Mouse (Mus musculus) heart, embryonic 12.5 days (tissue): ENCODE data around the gene Abcb8. TPM values are rescaled to one million over a fixed set of nuclear protein-coding genes. Genes with fewer than 3 reads are reported as not detected.
A peak's percentile ranks its signal among the peaks of the same experiment; 100 is the strongest.

Experiments used
- ATAC-seq: fragments of 200-750 bp; cut with Nextera tagmentation; 2 replicates; pipeline ENCODE4 v1.8.0; 2017; ENCODE audit warnings: moderate TSS enrichment, moderate library complexity; ENCODE audit not compliant: insufficient number of reproducible peaks, low FRiP score
- H3K27ac ChIP-seq: fragments of 300-500 bp; sonication (generic); 2 replicates; pipeline ENCODE4 v1.5.1; 2016; ENCODE audit warnings: mild to moderate bottlenecking, moderate library complexity; ENCODE audit not compliant: poor library complexity, severe bottlenecking
- H3K27me3 ChIP-seq: fragments of 300-500 bp; sonication (generic); replicated peaks from 2 replicates; pipeline ENCODE4 v1.6.1; 2016; ENCODE audit warnings: mild to moderate bottlenecking, moderate library complexity
- H3K36me3 ChIP-seq: fragments of 300-500 bp; sonication (generic); 2 replicates; pipeline ENCODE4 v1.6.1; 2016; ENCODE audit warnings: mild to moderate bottlenecking, moderate library complexity
- H3K4me1 ChIP-seq: fragments of 300-500 bp; sonication (generic); replicated peaks from 2 replicates; pipeline ENCODE4 v1.6.1; 2016; ENCODE audit warnings: mild to moderate bottlenecking
- H3K4me2 ChIP-seq: fragments of 300-500 bp; sonication (generic); 2 replicates; pipeline ENCODE4 v1.6.1; 2016; ENCODE audit warnings: mild to moderate bottlenecking, moderate library complexity
- H3K4me3 ChIP-seq: fragments of 300-500 bp; sonication (generic); 2 replicates; pipeline ENCODE4 v1.5.1; 2016; ENCODE audit warnings: mild to moderate bottlenecking
- H3K9ac ChIP-seq: fragments of 300-500 bp; sonication (generic); 2 replicates; pipeline ENCODE4 v1.6.1; 2016; ENCODE audit warnings: mild to moderate bottlenecking, moderate library complexity
- H3K9me3 ChIP-seq: fragments of 300-500 bp; sonication (generic); replicated peaks from 2 replicates; pipeline ENCODE4 v1.6.1; 2016; ENCODE audit warnings: mild to moderate bottlenecking, moderate library complexity
- WGBS: fragments of 180-500 bp; shearing (Covaris S2); methylation state at CpG from one replicate; pipeline ENCODE4 v1.1.7; 2016; 5-methylcytosine and 5-hydroxymethylcytosine counted together
- polyA plus RNA-seq: library from polyadenylated mRNA; unstranded; fragments of >200 nt; fragmentation: Nextera tagmentation; extraction: Ambion mirVana; gene quantifications from 2 replicates; pipeline ENCODE4 v1.2.1, GENCODE M21; 2016

The Abcb8 gene
- polyA plus RNA-seq, 1 experiment from 2014 or later, result 57.4 TPM

DNA sequence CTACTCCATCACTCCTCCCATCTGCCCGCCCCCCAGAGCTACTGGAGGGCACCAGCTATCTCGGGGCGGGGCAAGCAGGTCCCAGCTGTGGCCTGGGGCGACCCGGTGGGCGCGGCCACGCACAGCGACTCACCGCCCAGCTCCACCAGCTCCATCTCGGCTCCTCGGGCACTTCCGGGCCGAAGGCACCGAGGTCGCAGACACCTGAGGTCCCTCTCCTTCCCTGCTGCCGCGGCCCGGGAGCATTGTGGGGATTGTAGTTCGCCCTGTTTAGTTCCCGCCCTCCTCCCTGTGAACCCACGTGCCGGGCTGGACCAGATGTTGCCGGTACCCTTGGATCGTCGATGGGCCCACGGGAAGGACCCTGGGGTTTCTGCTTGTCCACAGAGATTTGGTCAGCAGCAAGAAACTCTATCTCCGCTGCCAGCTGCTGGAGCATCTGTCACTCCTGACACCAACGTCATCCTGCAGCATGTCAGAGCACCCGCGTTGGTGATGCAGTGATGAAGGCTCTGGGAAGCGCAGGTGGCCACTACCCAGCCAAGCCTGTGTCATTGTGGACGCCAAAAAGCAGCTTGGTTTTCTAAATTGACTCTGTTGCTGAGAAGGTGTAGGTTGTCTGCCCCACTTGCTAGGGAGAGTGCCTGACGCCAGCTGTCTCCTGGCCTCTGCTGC, 54.3 kb downstream of the Abcb8 start, which contains the start of gene Tmub1:
Tmub1 (minus strand) TSS at position 231 of the 675 bp plus-strand sequence.
- 2% methylated on average over 34 of the region's 34 CpGs for WGBS
- H3K27me3 ChIP-seq, result no peaks in the 10 kb centered on the region
- peak within 1 kb of the TSS; percentile 60 for H3K4me3 ChIP-seq
- no peaks in the 10 kb centered on the region for H3K9me3 ChIP-seq
- ATAC-seq, result peak; percentile 68
- H3K4me2 ChIP-seq, result peak within 1 kb of the TSS; percentile 83
- H3K9ac ChIP-seq, result peak within 1 kb of the TSS; percentile 64
- H3K4me1 ChIP-seq, result peaks cover 27% of the 10 kb centered on the region
- H3K36me3 ChIP-seq, result peaks cover 16% of the 10 kb centered on the region
- H3K27ac ChIP-seq, result peak within 1 kb of the TSS; percentile 45; the same call in 1 of the 2 replicates

DNA sequence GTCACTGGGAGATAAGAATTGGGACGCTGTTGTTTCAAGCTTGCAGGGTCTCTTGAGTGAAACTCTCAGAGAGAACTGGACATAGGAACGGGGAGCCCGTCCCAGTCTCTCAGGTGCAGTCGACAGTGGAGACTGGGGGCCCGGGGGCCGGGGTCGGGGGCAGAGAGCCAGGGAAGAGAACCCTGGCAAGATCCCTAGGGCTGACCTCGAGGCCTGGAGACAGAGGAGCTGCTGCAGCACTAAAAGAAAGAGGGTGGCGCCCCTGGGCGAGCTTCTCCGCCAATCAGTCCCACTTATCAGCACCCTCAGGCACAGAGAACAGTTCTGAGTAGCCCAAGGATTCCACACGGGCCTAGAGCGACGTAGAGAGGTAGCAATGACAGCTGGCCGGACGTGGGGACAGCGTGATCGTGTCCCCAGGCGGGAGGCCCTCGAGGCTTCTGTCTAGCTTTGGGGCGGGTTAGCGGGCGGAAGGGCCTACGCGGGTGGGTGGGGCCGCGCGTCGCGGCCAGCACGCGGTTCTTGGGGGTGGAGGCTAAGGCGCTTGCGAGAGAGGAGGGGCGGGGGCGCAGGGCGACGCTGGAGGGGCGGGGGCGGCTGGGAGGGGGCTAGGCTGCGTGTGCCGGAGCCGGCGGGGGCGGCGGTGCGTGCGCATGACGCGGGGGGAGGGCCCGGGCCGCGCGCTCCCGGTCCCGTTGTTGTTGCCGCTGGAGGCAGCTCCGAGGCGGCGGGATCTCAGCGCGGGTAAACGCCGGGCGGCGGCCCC, 58.0 kb downstream of the Abcb8 start:
- peaks cover 46% of the 10 kb centered on the region for H3K4me1 ChIP-seq
- H3K4me2 ChIP-seq, result peak overlapping the region; percentile 88
- H3K27me3 ChIP-seq, result no peaks in the 10 kb centered on the region
- H3K36me3 ChIP-seq, result no peaks in the 10 kb centered on the region
- 1% methylated on average over 51 of the region's 66 CpGs for WGBS
- H3K9me3 ChIP-seq, result no peaks in the 10 kb centered on the region
- H3K27ac ChIP-seq, result peak overlapping the region; percentile 96
- H3K9ac ChIP-seq, result peak overlapping the region; percentile 99
- H3K4me3 ChIP-seq, result peak overlapping the region; percentile 97
- ATAC-seq, result peak; percentile 85

DNA sequence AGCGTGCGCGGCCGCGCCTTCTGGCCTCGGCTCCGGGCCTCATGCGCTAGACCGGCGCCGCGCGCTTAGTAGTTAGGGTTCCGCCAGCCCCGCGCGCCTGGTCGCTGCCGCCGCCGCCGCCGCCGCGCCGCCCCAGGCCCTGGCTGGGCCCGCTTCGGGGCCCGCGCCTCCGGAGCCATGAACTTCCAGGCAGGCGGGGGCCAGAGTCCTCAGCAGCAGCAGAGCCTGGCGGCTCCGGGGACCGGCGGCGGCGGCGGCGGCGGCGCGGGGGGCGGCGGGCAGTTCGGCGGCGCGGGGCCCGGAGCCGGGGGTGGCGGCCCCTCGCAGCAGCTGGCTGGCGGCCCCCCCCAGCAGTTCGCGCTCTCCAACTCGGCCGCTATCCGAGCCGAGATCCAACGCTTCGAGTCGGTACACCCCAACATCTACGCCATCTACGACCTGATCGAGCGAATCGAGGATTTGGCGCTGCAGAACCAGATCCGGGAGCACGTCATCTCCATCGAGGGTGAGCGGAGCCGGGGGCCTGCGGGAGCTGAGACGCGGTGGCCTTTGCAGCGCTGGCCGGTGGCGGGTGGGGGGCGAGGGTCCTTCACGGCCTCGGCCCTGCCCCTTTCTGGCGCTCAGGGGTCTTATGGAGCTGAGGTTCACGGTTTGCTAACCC, 58.7 kb downstream of the Abcb8 start, which contains the start of gene Agap3:
Agap3 (plus strand) TSS at position 148 of the 661 bp plus-strand sequence.
- Histone ChIP-seq H3K9me3 (no peaks in the 10 kb centered on the region), H3K4me2 (peak within 1 kb of the TSS; percentile 88), H3K27me3 (no peaks in the 10 kb centered on the region), H3K27ac (peak within 1 kb of the TSS; percentile 96), H3K4me3 (peak within 1 kb of the TSS; percentile 97), H3K36me3 (no peaks in the 10 kb centered on the region), H3K9ac (peak within 1 kb of the TSS; percentile 99), H3K4me1 (peaks cover 47% of the 10 kb centered on the region)
- ATAC-seq, result no peak
- under 1% methylated on average over 80 of the region's 85 CpGs for WGBS

DNA sequence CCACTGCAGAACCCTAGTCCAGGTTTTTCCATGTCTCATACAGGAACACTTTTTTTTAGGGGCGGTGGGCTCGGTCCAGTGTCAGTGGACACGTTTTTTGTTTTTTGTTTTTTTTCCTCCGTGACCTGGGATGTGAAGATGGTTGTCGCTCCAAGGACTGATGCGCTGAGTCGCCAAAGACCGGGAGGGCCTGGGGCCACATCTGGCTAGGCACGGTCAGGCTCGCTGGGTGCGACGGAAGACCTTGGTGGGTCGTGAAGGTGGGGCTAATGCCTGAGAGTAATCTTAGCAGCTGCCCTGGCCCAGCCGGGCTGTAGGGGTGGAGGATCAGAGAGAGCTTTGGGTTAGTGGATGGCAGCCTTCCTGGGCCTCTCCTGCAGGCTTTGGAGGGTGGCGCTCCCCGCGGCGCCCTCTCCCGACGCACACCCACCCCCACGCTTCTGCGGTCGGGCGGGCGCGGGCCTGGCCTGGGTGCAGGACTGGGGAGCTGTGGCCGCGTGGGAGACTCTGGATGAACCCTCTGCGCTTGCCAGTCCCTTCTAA, 59.3 kb downstream of the Abcb8 start:
- Histone ChIP-seq H3K9ac (peak overlapping the region; percentile 99), H3K4me3 (peak overlapping the region; percentile 97), H3K36me3 (peaks cover 4% of the 10 kb centered on the region), H3K4me1 (peaks cover 47% of the 10 kb centered on the region), H3K9me3 (no peaks in the 10 kb centered on the region), H3K27ac (peak overlapping the region; percentile 96; the same call in 1 of the 2 replicates), H3K4me2 (peak overlapping the region; percentile 88), H3K27me3 (no peaks in the 10 kb centered on the region)
- 0 out of 2 replicates have a peak, but pooled peaks have one; percentile 7 for ATAC-seq
- 1% methylated on average over 28 of the region's 29 CpGs for WGBS

DNA sequence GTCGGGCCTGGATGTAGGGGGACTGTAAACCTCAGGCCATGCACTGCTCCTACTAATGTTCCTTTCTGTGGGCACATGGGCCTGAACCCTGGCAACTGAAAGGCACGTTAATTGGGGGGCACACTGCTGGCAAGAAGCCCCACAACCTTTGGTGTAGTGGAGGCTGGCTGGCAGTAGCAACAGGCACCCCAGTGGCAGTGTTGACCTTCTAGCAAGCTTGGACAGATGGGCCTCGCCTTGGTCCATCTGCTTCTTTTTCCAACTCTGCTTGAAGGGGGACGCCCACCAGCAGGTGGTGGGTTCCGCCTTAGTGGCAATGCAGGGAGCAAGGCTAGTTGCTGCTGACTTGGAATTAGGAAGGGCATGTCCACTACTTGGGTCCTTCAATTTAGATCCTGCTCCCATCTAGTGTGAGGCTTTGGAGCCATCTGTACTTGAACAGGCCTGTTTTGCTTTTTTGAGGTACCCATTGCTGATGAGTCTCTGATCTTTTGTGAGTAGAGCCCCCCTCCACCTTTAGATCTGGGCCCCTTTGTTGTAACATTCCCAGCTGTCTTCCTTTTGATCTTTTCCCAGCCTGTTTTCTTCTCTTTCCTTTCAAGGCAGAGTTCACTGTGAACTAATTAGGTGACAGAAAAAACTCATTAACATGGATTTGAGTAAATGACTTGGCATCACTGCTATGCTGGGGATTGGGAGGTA, 60.0 kb downstream of the Abcb8 start:
- H3K4me1 ChIP-seq, result peaks cover 43% of the 10 kb centered on the region
- peak overlapping the region; percentile 96; the same call in 1 of the 2 replicates for H3K27ac ChIP-seq
- H3K4me3 ChIP-seq, result peak overlapping the region; percentile 97
- ATAC-seq, result no peak
- H3K36me3 ChIP-seq, result peaks cover 11% of the 10 kb centered on the region
- H3K4me2 ChIP-seq, result peak overlapping the region; percentile 88
- H3K27me3 ChIP-seq, result no peaks in the 10 kb centered on the region
- 22% methylated on average over 5 of the region's 5 CpGs for WGBS
- H3K9ac ChIP-seq, result peak overlapping the region; percentile 99
- H3K9me3 ChIP-seq, result no peaks in the 10 kb centered on the region

DNA sequence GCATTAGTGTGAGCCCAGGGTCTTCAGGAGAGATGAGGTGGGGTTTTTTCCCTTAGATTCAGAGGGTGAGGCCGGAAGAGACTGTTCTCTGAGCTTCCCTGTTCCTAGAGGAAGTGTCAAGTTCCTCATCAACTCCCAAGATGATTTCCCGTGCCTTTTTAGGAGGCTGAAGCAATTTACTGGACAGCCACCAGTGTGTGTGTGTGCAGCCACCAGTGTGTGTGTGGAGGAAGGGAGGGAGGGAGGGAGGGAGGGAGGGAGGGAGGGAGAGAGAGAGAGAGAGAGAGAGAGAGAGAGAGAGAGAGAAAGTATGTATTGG, 60.5 kb downstream of the Abcb8 start:
- Histone ChIP-seq H3K27ac (no peak overlapping the region), H3K4me1 (peaks cover 43% of the 10 kb centered on the region), H3K36me3 (peaks cover 16% of the 10 kb centered on the region), H3K4me3 (peak overlapping the region; percentile 97; the same call in 1 of the 2 replicates), H3K4me2 (peak overlapping the region; percentile 88), H3K9ac (peak overlapping the region; percentile 99; the same call in 1 of the 2 replicates), H3K9me3 (no peaks in the 10 kb centered on the region), H3K27me3 (no peaks in the 10 kb centered on the region)
- ATAC-seq, result no peak
- 19% methylated on average over 2 of the region's 2 CpGs for WGBS

DNA sequence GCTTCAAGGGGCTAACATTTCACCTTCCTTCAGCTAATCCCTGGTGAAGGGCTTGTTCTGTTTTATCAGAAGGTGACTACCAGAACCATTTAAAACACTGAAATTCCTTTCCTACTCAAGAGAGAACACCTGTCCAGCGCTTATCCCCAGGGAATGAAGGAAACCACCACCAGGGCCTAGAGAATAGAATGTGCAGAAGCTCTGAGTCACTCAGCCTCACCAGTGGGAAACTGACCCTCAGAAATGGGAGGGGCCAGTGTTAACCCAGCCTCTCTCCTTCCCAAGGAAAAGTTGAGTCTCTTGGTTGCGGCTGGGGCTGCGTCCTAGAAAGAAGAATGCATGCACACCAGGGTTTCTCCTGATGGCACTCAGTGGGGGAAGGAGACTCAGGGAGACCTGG, 61.6 kb downstream of the Abcb8 start:
- peaks cover 43% of the 10 kb centered on the region for H3K4me1 ChIP-seq
- no peaks in the 10 kb centered on the region for H3K9me3 ChIP-seq
- H3K36me3 ChIP-seq, result peaks cover 16% of the 10 kb centered on the region
- 59% methylated on average over 3 of the region's 3 CpGs for WGBS
- H3K27ac ChIP-seq, result peak overlapping the region; percentile 63
- no peak for ATAC-seq
- no peaks in the 10 kb centered on the region for H3K27me3 ChIP-seq
- H3K9ac ChIP-seq, result no peak overlapping the region
- H3K4me2 ChIP-seq, result peak overlapping the region; percentile 19; the same call in 1 of the 2 replicates
- no peak overlapping the region for H3K4me3 ChIP-seq

DNA sequence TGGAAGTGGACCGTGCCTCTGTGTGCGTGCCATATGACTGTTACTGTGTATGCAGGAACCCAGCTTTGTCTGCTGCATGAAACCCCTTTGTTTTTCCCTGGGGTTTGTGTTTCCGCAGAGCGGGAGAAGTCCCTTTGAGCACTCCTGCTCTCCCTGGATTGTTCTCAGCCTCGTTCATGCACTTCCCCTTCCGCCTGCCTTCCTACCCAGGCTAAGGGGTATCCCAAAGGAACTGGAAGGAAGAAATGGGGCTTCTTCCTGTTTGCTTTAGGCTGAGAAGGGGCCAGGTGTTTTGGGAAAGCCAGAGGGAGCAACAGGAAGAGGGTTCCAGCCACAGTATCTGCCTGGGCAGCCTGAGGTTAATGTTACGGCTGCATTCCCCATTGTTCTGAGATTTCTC, 62.1 kb downstream of the Abcb8 start:
- no peaks in the 10 kb centered on the region for H3K27me3 ChIP-seq
- H3K27ac ChIP-seq, result peak overlapping the region; percentile 63; the same call in 1 of the 2 replicates
- no peaks in the 10 kb centered on the region for H3K9me3 ChIP-seq
- H3K4me3 ChIP-seq, result no peak overlapping the region
- H3K36me3 ChIP-seq, result peaks cover 19% of the 10 kb centered on the region
- peaks cover 43% of the 10 kb centered on the region for H3K4me1 ChIP-seq
- peak overlapping the region; percentile 19 for H3K4me2 ChIP-seq
- 66% methylated on average over 7 of the region's 7 CpGs for WGBS
- H3K9ac ChIP-seq, result no peak overlapping the region
- ATAC-seq, result no peak
